Mouse (Mus musculus): Measurements from ENCODE around the gene Eps8l2. TPM values are rescaled to one million over a fixed set of nuclear protein-coding genes. Genes with fewer than 3 reads are reported as not detected.

The Eps8l2 gene
- total and polyA plus RNA-seq, 2 experiments from 2014 or later = 0.48 to 2.4 TPM

- 81% methylated on average over 5 of the region's 5 CpGs for WGBS
- Histone ChIP-seq H3K27ac (ENCODE audit: low read depth, low read length) (no peak overlapping the region), H3K9ac (replicated peaks; ENCODE audit: low read length, poor library complexity, severe bottlenecking) (no peak overlapping the region), H3K9me3 (ENCODE audit: low read length) (no peaks in the 10 kb centered on the region), H3K4me2 (ENCODE audit: low read depth, low read length, poor library complexity, severe bottlenecking) (no peak overlapping the region), H3K36me3 (ENCODE audit: insufficient read depth, low read length) (no peaks in the 10 kb centered on the region), H3K4me3 (ENCODE audit: low read depth, low read length) (no peak overlapping the region), H3K4me1 (ENCODE audit: insufficient read depth, low read length) (no peaks in the 10 kb centered on the region), H3K27me3 (ENCODE audit: insufficient read depth, low read length) (peaks cover 8% of the 10 kb centered on the region; the same call in 1 of the 2 replicates)
- DNase-seq (ENCODE audit: low spot score) (no peak), ATAC-seq (ENCODE audit: low FRiP score) (no peak)
- TF ChIP-seq CTCF (IDR thresholded peaks at IDR 0.05) = no peak
These were observed 25.8 kb downstream of the Eps8l2 start for GRCm38 (mm10) chr7:141364349-141365048.

GRCm38 (mm10) chr7:141365049-141365445 is 26.4 kb downstream of the Eps8l2 start:
- WGBS = 64% methylated on average over 3 of the region's 3 CpGs
- Histone ChIP-seq H3K36me3 (ENCODE audit: insufficient read depth, low read length) (no peaks in the 10 kb centered on the region), H3K4me2 (ENCODE audit: low read depth, low read length, poor library complexity, severe bottlenecking) (no peak overlapping the region), H3K27me3 (ENCODE audit: insufficient read depth, low read length) (peaks cover 8% of the 10 kb centered on the region; the same call in 1 of the 2 replicates), H3K27ac (ENCODE audit: low read depth, low read length) (no peak overlapping the region), H3K9me3 (ENCODE audit: low read length) (no peaks in the 10 kb centered on the region), H3K4me3 (ENCODE audit: low read depth, low read length) (no peak overlapping the region), H3K9ac (replicated peaks; ENCODE audit: low read length, poor library complexity, severe bottlenecking) (no peak overlapping the region), H3K4me1 (ENCODE audit: insufficient read depth, low read length) (no peaks in the 10 kb centered on the region)
- DNase-seq (ENCODE audit: low spot score) (peak; percentile 12), ATAC-seq (ENCODE audit: low FRiP score) (no peak)
- TF ChIP-seq CTCF (IDR thresholded peaks at IDR 0.05) = no peak

GRCm38 (mm10) chr7:141367358-141367757 is 28.7 kb downstream of the Eps8l2 start:
- no peaks in the 10 kb centered on the region for H3K27me3 ChIP-seq (ENCODE audit: insufficient read depth, low read length)
- H3K36me3 ChIP-seq (ENCODE audit: insufficient read depth, low read length) = no peaks in the 10 kb centered on the region
- H3K4me2 ChIP-seq (ENCODE audit: low read depth, low read length, poor library complexity, severe bottlenecking) = no peak overlapping the region
- no peaks in the 10 kb centered on the region for H3K4me1 ChIP-seq (ENCODE audit: insufficient read depth, low read length)
- DNase-seq (ENCODE audit: low spot score) (no peak), ATAC-seq (ENCODE audit: low FRiP score) (no peak)
- TF ChIP-seq CTCF (IDR thresholded peaks at IDR 0.05) = no peak
- H3K9ac ChIP-seq (replicated peaks; ENCODE audit: low read length, poor library complexity, severe bottlenecking) = no peak overlapping the region
- no peak overlapping the region for H3K4me3 ChIP-seq (ENCODE audit: low read depth, low read length)
- 92% methylated on average over 4 of the region's 4 CpGs for WGBS
- H3K27ac ChIP-seq (ENCODE audit: low read depth, low read length) = no peak overlapping the region
- no peaks in the 10 kb centered on the region for H3K9me3 ChIP-seq (ENCODE audit: low read length)

GRCm38 (mm10) chr7:141369918-141370317 is 31.2 kb downstream of the Eps8l2 start:
- Histone ChIP-seq H3K4me2 (ENCODE audit: low read depth, low read length, poor library complexity, severe bottlenecking) (no peak overlapping the region), H3K27ac (ENCODE audit: low read depth, low read length) (no peak overlapping the region), H3K9me3 (ENCODE audit: low read length) (no peaks in the 10 kb centered on the region), H3K4me1 (ENCODE audit: insufficient read depth, low read length) (no peaks in the 10 kb centered on the region), H3K9ac (replicated peaks; ENCODE audit: low read length, poor library complexity, severe bottlenecking) (no peak overlapping the region), H3K4me3 (ENCODE audit: low read depth, low read length) (no peak overlapping the region), H3K27me3 (ENCODE audit: insufficient read depth, low read length) (no peaks in the 10 kb centered on the region), H3K36me3 (ENCODE audit: insufficient read depth, low read length) (no peaks in the 10 kb centered on the region)
- no peak for DNase-seq (ENCODE audit: low spot score)
- ATAC-seq (ENCODE audit: low FRiP score) = no peak
- WGBS = 72% methylated on average over 5 of the region's 5 CpGs
- no peak for TF ChIP-seq CTCF (IDR thresholded peaks at IDR 0.05)

- Histone ChIP-seq H3K4me3 (ENCODE audit: low read depth, low read length) (no peak overlapping the region), H3K36me3 (ENCODE audit: insufficient read depth, low read length) (no peaks in the 10 kb centered on the region), H3K4me1 (ENCODE audit: insufficient read depth, low read length) (no peaks in the 10 kb centered on the region), H3K9me3 (ENCODE audit: low read length) (no peaks in the 10 kb centered on the region), H3K4me2 (ENCODE audit: low read depth, low read length, poor library complexity, severe bottlenecking) (no peak overlapping the region), H3K9ac (replicated peaks; ENCODE audit: low read length, poor library complexity, severe bottlenecking) (no peak overlapping the region), H3K27ac (ENCODE audit: low read depth, low read length) (no peak overlapping the region), H3K27me3 (ENCODE audit: insufficient read depth, low read length) (no peaks in the 10 kb centered on the region)
- TF ChIP-seq CTCF (IDR thresholded peaks at IDR 0.05) = no peak
- WGBS = 76% methylated on average over 6 of the region's 6 CpGs
- ATAC-seq (ENCODE audit: low FRiP score) (no peak), DNase-seq (ENCODE audit: low spot score) (no peak)
These were observed 33.4 kb downstream of the Eps8l2 start for GRCm38 (mm10) chr7:141371942-141372595.

- Histone ChIP-seq H3K4me3 (ENCODE audit: low read depth, low read length) (no peak overlapping the region), H3K27ac (ENCODE audit: low read depth, low read length) (no peak overlapping the region), H3K4me1 (ENCODE audit: insufficient read depth, low read length) (no peaks in the 10 kb centered on the region), H3K4me2 (ENCODE audit: low read depth, low read length, poor library complexity, severe bottlenecking) (no peak overlapping the region), H3K9me3 (ENCODE audit: low read length) (no peaks in the 10 kb centered on the region), H3K9ac (replicated peaks; ENCODE audit: low read length, poor library complexity, severe bottlenecking) (no peak overlapping the region), H3K36me3 (ENCODE audit: insufficient read depth, low read length) (no peaks in the 10 kb centered on the region), H3K27me3 (ENCODE audit: insufficient read depth, low read length) (no peaks in the 10 kb centered on the region)
- DNase-seq (ENCODE audit: low spot score) (peak; percentile 9), ATAC-seq (ENCODE audit: low FRiP score) (no peak)
- WGBS = 34% methylated on average over 6 of the region's 6 CpGs
- TF ChIP-seq CTCF (IDR thresholded peaks at IDR 0.05) = no peak
These were observed 34.9 kb downstream of the Eps8l2 start for GRCm38 (mm10) chr7:141373611-141374010.
